Mouse (Mus musculus) testis, adult 2 months (tissue): ENCODE measurements around the gene Gm28042.

Experiments
- CTCF ChIP-seq: fragments of 200-500 bp; IDR thresholded peaks from 2 replicates; pipeline ENCODE4 v1.5.1; 2012; ENCODE audit warnings: low read depth, mild to moderate bottlenecking, inconsistent platforms, low read length, moderate library complexity; ENCODE audit not compliant: control insufficient read depth, insufficient read depth, insufficient replicate concordance
- POLR2A ChIP-seq: fragments of 200-500 bp; IDR thresholded peaks from 2 replicates; pipeline ENCODE4 v1.6.1; 2012; ENCODE audit warnings: low read depth, mild to moderate bottlenecking, inconsistent platforms, low read length, moderate library complexity; ENCODE audit not compliant: control insufficient read depth

- TF ChIP-seq POLR2A: no peak
- TF ChIP-seq CTCF: no peak
Measured at GRCm38 (mm10) chr2:120030380-120030779, 3.1 kb downstream of the Gm28042 start.
